Mouse (Mus musculus): ENCODE measurements around the gene F9. TPM values are rescaled to one million over a fixed set of nuclear protein-coding genes. Genes with fewer than 3 reads are reported as not detected.

Gene F9
- polyA plus RNA-seq, 1 experiment from 2014 or later = not detected

Other genes with a start within 250 kb of the F9 start
- gene Mcf2, start 179.6 kb downstream of the F9 start, polyA plus RNA-seq (2016; fragmentation: Nextera tagmentation; extraction: Ambion mirVana) = 1.3 and 1.7 TPM in 2 replicates